Mouse (Mus musculus) thymus, adult 2 months (tissue): Measurements from ENCODE around the gene Ccne1.
"Not testable (repeated sequence)": the region's sequence is repeated elsewhere in the genome, so short reads cannot be mapped to it uniquely, and the experiment has no call there.

Experiments used
- CTCF ChIP-seq: fragments of 200-500 bp; IDR thresholded peaks from 2 replicates; pipeline ENCODE4 v1.5.1; 2012; ENCODE audit warnings: mild to moderate bottlenecking, control low read depth, low read length, moderate library complexity, borderline replicate concordance; ENCODE audit not compliant: control insufficient read depth, poor library complexity, insufficient read depth; ENCODE audit errors: extremely low read depth
- POLR2A ChIP-seq: fragments of 200-500 bp; IDR thresholded peaks from 2 replicates; pipeline ENCODE4 v1.6.1; 2012; ENCODE audit warnings: mild to moderate bottlenecking, low read length, control low read depth, moderate library complexity; ENCODE audit not compliant: control insufficient read depth, poor library complexity, insufficient read depth; ENCODE audit errors: extremely low read depth

DNA sequence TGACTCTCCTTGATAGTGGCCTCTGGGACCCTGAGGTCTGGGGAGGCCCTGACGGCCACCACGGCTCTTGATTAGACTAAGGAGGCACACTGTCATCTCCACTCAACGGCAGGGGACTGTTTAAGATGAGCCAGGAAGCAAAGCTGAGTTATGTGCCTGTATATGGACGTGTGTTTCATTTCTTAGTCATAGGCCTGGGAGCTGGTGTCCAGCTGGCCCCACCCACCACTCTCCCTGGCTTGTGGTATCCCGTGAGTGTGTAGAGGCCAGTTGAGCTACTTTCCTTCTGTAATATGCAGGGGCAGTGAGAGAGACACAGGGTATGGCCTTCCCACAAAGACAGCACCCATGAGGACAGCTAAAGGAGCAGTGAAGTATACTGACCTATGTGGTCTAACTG is 20.9 kb upstream of the Ccne1 start:
- TF ChIP-seq POLR2A, CTCF: not testable (repeated sequence)
